Mouse (Mus musculus) hindbrain, embryonic 12.5 days (tissue): ENCODE data around the gene Lin28a. TPM values are rescaled to one million over a fixed set of nuclear protein-coding genes. Genes with fewer than 3 reads are reported as not detected.

Experiments
- ATAC-seq: fragments of 200-750 bp; cut with Nextera tagmentation; 2 replicates; pipeline ENCODE4 v1.8.0; 2017; ENCODE audit warnings: moderate TSS enrichment; ENCODE audit not compliant: low FRiP score
- H3K27ac ChIP-seq: fragments of 300-500 bp; sonication (generic); 2 replicates; pipeline ENCODE4 v1.5.1; 2016; ENCODE audit warnings: mild to moderate bottlenecking
- H3K27me3 ChIP-seq: fragments of 300-500 bp; sonication (generic); 2 replicates; pipeline ENCODE4 v1.6.1; 2016; ENCODE audit warnings: mild to moderate bottlenecking
- H3K36me3 ChIP-seq: fragments of 300-500 bp; sonication (generic); 2 replicates; pipeline ENCODE4 v1.6.1; 2016; ENCODE audit warnings: mild to moderate bottlenecking
- H3K4me1 ChIP-seq: fragments of 300-500 bp; sonication (generic); 2 replicates; pipeline ENCODE4 v1.6.1; 2016
- H3K4me2 ChIP-seq: fragments of 300-500 bp; sonication (generic); replicated peaks from 2 replicates; pipeline ENCODE4 v1.6.1; 2016; ENCODE audit warnings: mild to moderate bottlenecking
- H3K4me3 ChIP-seq: fragments of 300-500 bp; sonication (generic); 2 replicates; pipeline ENCODE4 v1.5.1; 2016; ENCODE audit warnings: mild to moderate bottlenecking
- H3K9ac ChIP-seq: fragments of 300-500 bp; sonication (generic); 2 replicates; pipeline ENCODE4 v1.6.1; 2016; ENCODE audit warnings: mild to moderate bottlenecking, moderate library complexity
- H3K9me3 ChIP-seq: fragments of 300-500 bp; sonication (generic); replicated peaks from 2 replicates; pipeline ENCODE4 v1.6.1; 2016; ENCODE audit warnings: mild to moderate bottlenecking
- WGBS: fragments of 180-500 bp; shearing (Covaris S2); methylation state at CpG from one replicate; pipeline ENCODE4 v1.1.7; 2016; 5-methylcytosine and 5-hydroxymethylcytosine counted together
- polyA plus RNA-seq: library from polyadenylated mRNA; unstranded; fragments of >200 nt; fragmentation: Nextera tagmentation; extraction: Ambion mirVana; gene quantifications from 2 replicates; pipeline ENCODE4 v1.2.1, GENCODE M21; 2016

Lin28a gene
- 1.4 TPM in 2 replicates for polyA plus RNA-seq

DNA sequence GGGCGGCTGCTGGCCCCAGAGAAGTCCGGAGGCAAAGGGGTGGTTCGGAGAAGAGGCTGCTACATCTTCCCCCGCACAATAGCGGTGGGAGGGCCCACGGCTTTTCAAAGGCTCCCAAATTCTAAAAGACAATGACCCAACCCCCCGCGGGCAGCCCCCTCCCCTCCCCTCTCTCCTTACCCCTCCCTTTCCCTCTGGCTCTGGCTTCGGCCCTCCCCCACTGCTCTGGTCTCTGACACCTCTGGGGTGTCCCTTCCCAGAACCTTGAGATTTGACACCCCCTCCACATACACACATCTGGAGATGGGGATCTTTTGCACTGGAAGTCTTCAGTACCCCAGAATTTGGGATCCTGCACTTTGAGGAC, at the start of gene Lin28a:
TSS of gene Lin28a (minus strand) at position 63 of the 367 bp plus-strand sequence.
- H3K36me3 ChIP-seq = no peaks in the 10 kb centered on the region
- H3K4me2 ChIP-seq = peak within 1 kb of the TSS; percentile 62
- peaks cover 4% of the 10 kb centered on the region; the same call in 1 of the 2 replicates for H3K27me3 ChIP-seq
- peak within 1 kb of the TSS; percentile 80 for H3K27ac ChIP-seq
- peak; percentile 27 for ATAC-seq
- WGBS = 1% methylated on average over 9 of the region's 9 CpGs
- no peaks in the 10 kb centered on the region for H3K9me3 ChIP-seq
- peak within 1 kb of the TSS; percentile 38 for H3K4me3 ChIP-seq
- H3K4me1 ChIP-seq = peaks cover 46% of the 10 kb centered on the region
- H3K9ac ChIP-seq = peak within 1 kb of the TSS; percentile 48

DNA sequence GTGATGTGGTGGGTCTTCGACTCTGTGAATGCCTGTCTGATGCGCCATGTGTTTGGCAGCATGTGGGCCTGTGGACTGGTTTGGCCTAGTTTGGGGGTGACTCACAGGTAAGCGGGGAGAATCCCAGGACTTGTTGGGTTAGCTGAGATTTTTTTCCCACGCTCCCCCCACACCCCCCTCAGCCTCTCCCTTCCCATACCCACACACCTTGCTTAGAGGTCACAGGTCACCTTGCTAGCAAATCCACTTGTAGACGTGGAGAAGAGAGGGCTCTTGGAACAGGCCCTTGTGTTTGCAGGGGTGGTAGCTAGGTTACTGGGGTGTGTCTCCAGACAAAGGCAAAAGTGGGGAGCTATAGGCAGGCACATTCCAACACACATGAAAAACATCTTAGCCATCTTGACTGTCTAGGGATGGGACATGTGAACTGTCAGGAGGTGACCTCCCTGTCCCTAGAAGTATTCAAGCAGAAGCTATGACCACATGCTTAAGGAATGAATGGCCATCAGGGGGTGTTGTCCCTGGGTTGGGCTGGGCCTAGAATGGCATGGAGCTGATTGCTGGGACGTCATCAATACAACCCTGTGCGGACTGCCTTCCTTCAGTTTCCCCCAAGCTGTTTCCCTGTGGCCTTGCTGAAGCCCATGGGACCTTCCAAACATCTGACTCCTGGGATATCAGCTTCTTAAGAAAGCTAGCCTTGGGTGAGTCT, 49.3 kb upstream of the Lin28a start:
- no peaks in the 10 kb centered on the region for H3K9me3 ChIP-seq
- H3K27me3 ChIP-seq = peaks cover 24% of the 10 kb centered on the region
- H3K4me2 ChIP-seq = no peak overlapping the region
- 84% methylated on average over 7 of the region's 7 CpGs for WGBS
- H3K36me3 ChIP-seq = no peaks in the 10 kb centered on the region
- H3K4me3 ChIP-seq = no peak overlapping the region
- no peak for ATAC-seq
- no peaks in the 10 kb centered on the region; the same call in 1 of the 2 replicates for H3K4me1 ChIP-seq
- no peak overlapping the region for H3K27ac ChIP-seq
- no peak overlapping the region for H3K9ac ChIP-seq

DNA sequence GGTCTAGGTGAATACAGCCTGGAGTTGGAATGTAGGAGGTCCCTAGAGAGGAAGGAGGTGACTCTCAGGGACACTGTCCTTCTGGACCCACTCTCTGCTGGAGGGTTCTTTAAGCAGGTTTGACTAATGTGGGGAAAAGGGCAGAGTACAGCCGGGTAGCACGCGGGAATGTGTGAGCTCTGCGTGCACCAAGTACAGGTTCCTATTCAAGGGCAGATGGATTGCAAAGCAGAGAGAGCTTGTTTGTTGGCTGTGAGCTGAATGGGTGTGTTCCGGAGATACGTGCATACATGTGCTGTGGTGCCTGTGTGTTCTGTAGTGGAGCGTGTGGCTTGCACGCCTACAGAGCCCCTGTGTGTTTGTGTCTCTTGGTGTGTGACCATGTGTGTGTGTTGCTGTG, 48.7 kb upstream of the Lin28a start:
- no peak overlapping the region for H3K4me2 ChIP-seq
- no peaks in the 10 kb centered on the region; the same call in 1 of the 2 replicates for H3K4me1 ChIP-seq
- H3K27ac ChIP-seq = no peak overlapping the region
- H3K9ac ChIP-seq = no peak overlapping the region
- 90% methylated on average over 8 of the region's 8 CpGs for WGBS
- H3K36me3 ChIP-seq = no peaks in the 10 kb centered on the region
- no peak overlapping the region for H3K4me3 ChIP-seq
- H3K27me3 ChIP-seq = peaks cover 24% of the 10 kb centered on the region
- ATAC-seq = no peak
- H3K9me3 ChIP-seq = no peaks in the 10 kb centered on the region

DNA sequence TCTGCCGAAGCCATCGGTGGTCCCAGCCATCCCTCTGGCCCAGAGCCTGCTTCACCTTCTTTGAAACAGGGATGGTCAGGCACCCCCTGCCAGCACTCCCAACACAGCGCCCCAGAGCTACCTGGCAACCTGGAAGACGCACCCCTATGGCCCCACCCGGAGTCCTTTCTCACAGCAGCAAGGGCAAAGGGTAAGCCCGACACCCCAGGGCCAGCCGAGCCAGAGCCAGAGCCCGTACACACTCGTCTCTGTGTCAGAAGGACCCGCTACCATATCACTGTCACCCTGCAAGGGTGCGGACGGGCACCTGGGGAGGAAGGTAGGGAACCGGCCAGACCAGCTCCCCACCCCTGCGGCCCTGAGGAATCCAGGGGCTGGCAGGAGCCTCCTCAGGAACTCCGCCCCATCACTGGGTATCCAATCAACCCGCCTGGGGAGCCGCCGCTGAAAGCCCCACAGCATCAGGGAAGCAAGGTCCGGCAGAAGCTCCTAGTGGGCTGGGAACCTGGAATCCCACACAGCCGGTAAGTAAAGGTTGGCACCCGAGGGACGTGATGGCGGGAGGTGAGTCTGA, 46.9 kb upstream of the Lin28a start:
- Histone ChIP-seq H3K9ac (no peak overlapping the region), H3K27me3 (peaks cover 32% of the 10 kb centered on the region), H3K4me2 (no peak overlapping the region), H3K27ac (no peak overlapping the region), H3K9me3 (no peaks in the 10 kb centered on the region), H3K4me1 (no peaks in the 10 kb centered on the region; the same call in 1 of the 2 replicates), H3K36me3 (no peaks in the 10 kb centered on the region), H3K4me3 (no peak overlapping the region)
- no peak for ATAC-seq
- 25% methylated on average over 23 of the region's 23 CpGs for WGBS

DNA sequence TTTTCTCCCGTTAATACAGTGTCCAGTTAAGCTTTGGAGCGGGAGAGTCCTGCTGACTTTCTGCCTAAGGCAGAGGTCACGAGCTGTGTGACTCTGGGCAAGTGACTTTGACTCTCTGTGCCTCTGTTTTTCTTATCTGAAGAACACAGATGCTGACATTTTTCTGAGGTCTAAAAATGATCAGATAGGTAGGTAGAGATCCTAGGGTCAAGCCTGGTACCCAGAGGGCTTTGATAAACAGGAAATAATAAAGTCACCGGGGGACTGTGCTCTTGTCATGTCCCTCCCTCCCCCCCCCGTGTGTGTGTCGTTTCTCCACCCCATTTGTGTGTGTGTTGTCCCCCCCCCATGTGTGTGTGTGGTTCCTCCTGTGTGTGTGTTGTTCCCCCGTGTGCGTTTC, 43.9 kb upstream of the Lin28a start:
- H3K4me1 ChIP-seq = no peaks in the 10 kb centered on the region; the same call in 1 of the 2 replicates
- H3K36me3 ChIP-seq = no peaks in the 10 kb centered on the region
- no peak overlapping the region for H3K4me2 ChIP-seq
- H3K27ac ChIP-seq = no peak overlapping the region
- WGBS = 63% methylated on average over 8 of the region's 8 CpGs
- no peak for ATAC-seq
- no peaks in the 10 kb centered on the region for H3K9me3 ChIP-seq
- H3K4me3 ChIP-seq = no peak overlapping the region
- no peak overlapping the region for H3K9ac ChIP-seq
- H3K27me3 ChIP-seq = peaks cover 46% of the 10 kb centered on the region

DNA sequence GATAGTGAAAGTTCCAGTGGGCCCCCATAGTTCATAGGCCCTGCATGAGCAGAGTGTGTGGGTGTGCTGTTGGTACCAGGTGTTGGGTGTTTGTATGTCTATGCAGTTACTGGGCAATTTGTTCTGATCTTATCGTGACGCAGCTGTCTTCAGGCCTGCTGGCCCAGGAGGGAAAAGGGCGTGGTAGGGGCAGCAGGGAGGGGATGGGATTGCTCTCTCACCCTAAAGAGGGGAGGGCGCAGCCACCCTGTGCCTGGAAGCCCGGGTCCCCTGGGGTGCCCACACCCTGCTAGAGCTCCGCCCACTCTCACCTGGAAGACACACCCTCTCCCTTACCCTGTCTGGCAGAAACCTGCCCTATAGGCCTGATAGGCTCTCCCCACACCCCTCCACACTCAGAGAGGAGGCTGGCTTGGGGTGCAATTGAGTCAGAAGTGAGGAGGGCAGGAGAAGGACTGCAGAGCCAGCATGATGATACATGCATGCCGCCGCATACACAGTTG, 43.4 kb upstream of the Lin28a start:
- Histone ChIP-seq H3K27ac (no peak overlapping the region), H3K9me3 (no peaks in the 10 kb centered on the region), H3K4me2 (no peak overlapping the region), H3K36me3 (no peaks in the 10 kb centered on the region), H3K4me3 (no peak overlapping the region), H3K9ac (no peak overlapping the region), H3K4me1 (no peaks in the 10 kb centered on the region; the same call in 1 of the 2 replicates), H3K27me3 (peaks cover 46% of the 10 kb centered on the region)
- no peak for ATAC-seq
- 54% methylated on average over 8 of the region's 8 CpGs for WGBS

DNA sequence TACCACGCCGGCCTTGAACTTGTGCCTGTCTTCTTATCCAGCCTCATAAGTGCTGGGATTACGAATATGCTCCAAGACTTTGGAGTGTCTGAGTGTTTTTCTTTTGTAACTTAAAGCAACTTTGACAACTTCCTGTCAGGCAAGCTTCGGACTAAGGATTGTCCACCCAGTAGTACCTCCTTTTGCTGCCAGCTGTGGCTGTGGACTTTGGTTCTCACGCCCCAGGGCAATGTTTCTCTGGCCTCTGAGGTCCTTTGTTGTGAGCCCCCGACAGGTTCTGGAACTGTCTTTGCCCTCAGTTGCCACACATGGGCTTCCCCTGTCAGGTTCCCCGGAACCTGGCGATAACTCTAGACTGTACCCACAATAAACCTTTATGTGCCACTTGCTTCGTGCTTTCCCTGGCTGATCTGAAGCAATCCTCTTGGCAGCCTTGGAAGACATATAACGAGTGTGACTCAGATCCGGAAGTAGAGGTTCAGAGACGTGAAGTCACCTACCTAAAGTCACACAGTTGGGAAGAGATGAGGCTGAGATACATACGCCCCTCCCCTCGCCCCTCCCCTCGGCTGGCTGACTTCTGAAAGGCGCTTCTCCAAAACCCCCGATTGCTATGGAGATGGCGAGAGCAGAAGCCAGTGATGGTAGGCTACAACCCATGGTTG, 42.7 kb upstream of the Lin28a start:
- H3K4me3 ChIP-seq = no peak overlapping the region
- H3K27me3 ChIP-seq = peaks cover 40% of the 10 kb centered on the region
- H3K4me2 ChIP-seq = no peak overlapping the region
- no peaks in the 10 kb centered on the region; the same call in 1 of the 2 replicates for H3K4me1 ChIP-seq
- no peaks in the 10 kb centered on the region for H3K36me3 ChIP-seq
- H3K9ac ChIP-seq = no peak overlapping the region
- no peak overlapping the region for H3K27ac ChIP-seq
- 61% methylated on average over 18 of the region's 18 CpGs for WGBS
- H3K9me3 ChIP-seq = no peaks in the 10 kb centered on the region
- ATAC-seq = no peak

DNA sequence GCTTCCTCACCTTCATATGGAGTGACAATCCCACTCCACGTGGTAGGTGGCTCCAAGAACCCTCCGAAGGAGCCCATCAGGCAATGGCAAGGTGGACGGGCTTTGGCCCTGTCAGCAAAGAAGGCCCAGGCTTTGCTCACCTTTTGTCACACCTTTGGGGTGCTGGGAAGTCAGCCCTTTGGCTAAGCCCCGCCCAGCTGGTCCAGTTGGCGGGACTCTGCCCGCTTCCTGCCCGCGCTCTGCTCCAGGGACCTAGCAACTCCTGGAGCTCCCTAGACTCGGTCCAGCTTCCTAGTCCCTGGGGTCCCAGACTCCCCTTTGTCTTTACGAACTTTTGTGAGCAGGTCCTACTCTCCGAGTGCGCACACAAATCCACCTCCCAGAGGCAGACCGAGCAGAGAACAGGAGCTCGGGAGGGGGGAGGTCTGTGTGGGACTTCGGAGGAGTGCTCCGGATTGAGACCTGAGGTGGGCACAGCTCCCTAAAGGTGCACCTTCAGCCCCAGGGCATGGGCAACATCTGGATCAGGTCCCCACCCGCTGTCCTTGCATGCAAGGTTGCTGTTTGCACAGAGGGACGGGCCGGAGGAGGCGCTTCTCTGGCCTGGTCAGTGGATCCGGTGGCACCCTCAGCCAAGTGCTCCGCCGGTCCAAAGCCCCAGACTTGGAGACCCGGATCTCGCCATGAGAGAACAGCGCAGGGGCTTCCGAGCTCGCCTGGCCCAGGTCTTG, 41.7 kb upstream of the Lin28a start, which contains the start of gene Crybg2:
TSS of gene Crybg2 (plus strand) at position 681 of the 731 bp plus-strand sequence.
- H3K36me3 ChIP-seq = no peaks in the 10 kb centered on the region
- H3K4me3 ChIP-seq = no peak within 1 kb of the TSS
- H3K27me3 ChIP-seq = peaks cover 32% of the 10 kb centered on the region
- H3K9me3 ChIP-seq = no peaks in the 10 kb centered on the region
- no peak for ATAC-seq
- H3K4me2 ChIP-seq = no peak within 1 kb of the TSS
- WGBS = 35% methylated on average over 28 of the region's 28 CpGs
- H3K27ac ChIP-seq = no peak within 1 kb of the TSS
- H3K4me1 ChIP-seq = no peaks in the 10 kb centered on the region; the same call in 1 of the 2 replicates
- no peak within 1 kb of the TSS for H3K9ac ChIP-seq

DNA sequence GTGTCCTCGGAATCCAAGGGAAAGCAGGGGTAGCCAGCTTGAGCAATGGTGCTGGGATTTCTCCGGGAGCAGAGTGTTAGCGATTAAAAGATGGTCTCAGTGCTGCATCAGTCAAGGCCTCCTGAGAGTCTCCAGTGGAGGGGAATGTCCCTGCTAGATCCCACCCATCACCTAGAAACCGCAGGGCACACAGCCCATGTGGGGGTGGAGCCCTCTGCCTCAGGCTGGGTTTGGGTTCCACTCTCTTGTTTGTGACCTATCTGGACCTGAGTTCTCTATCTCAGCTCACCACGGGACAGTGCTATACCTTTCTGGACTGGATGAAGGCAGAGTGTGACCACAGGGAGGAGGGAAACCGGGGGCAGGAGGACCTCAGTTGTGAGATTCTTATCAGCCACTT, 40.3 kb upstream of the Lin28a start:
- H3K9ac ChIP-seq = no peak overlapping the region
- H3K4me3 ChIP-seq = no peak overlapping the region
- 76% methylated on average over 6 of the region's 6 CpGs for WGBS

DNA sequence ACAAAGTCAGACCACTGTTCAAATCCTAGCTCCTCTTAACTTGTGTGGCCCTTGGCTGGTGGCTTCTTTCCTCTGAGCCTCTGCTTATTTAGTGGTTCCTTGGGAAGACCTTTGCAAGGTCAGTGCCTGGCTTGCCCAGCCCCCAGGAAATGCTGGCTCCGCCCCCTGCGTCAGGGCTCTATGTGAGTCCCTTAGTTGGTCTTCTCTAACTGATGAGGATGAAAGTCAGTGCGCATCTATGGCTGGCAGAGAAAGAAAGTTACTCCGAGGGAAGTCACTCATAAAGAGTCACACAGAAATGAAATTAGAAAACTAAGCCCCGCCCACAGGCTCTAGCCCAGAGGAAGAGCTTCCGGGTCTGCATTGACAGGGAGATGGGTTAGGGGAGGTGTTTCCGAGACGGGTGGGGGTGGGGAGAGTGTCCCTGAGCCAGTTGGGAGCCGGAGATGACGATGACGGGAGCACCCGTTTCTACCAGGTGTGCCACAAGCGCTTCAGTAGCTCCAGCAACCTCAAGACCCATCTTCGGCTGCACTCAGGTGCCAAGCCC, 39.6 kb upstream of the Lin28a start:
- H3K36me3 ChIP-seq = no peaks in the 10 kb centered on the region
- no peaks in the 10 kb centered on the region for H3K9me3 ChIP-seq
- H3K27ac ChIP-seq = no peak overlapping the region
- no peaks in the 10 kb centered on the region for H3K4me1 ChIP-seq
- H3K4me3 ChIP-seq = no peak overlapping the region
- peaks cover 22% of the 10 kb centered on the region for H3K27me3 ChIP-seq
- WGBS = 29% methylated on average over 14 of the region's 14 CpGs
- H3K9ac ChIP-seq = no peak overlapping the region
- H3K4me2 ChIP-seq = peak overlapping the region; percentile 26
- ATAC-seq = no peak

More for the DNA sequence above, 40.3 kb upstream of the Lin28a start:
- no peak for ATAC-seq
- no peak overlapping the region for H3K27ac ChIP-seq
- H3K36me3 ChIP-seq = no peaks in the 10 kb centered on the region
- no peaks in the 10 kb centered on the region for H3K4me1 ChIP-seq
- no peak overlapping the region for H3K4me2 ChIP-seq
- peaks cover 22% of the 10 kb centered on the region for H3K27me3 ChIP-seq
- H3K9me3 ChIP-seq = no peaks in the 10 kb centered on the region

DNA sequence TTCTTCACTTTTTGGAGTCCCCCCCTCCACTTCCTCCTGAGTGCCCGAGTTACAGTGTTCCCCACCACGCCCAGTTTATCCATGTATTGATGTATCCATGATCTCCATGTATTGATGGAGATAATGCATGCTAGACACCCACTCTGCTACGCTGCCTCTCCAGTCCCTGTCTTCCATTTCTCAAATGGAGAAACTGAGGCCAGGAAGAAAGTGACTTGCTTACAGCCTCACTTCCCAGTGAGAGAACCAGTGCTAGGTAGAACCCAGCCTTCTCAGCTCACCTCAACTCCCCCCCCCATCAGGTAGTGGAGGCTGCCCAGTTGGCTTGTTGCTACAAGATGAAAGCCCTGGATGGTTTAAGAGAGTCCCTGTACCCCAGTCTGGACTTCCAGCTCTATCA, 34.9 kb upstream of the Lin28a start, which contains the start of gene Zfp683:
TSS of gene Zfp683 (plus strand) at position 301 of the 400 bp plus-strand sequence.
- no peak for ATAC-seq
- no peak within 1 kb of the TSS for H3K9ac ChIP-seq

More for the DNA sequence above, 34.9 kb upstream of the Lin28a start, which contains the start of gene Zfp683:
- H3K27me3 ChIP-seq = peaks cover 2% of the 10 kb centered on the region; the same call in 1 of the 2 replicates
- H3K4me3 ChIP-seq = no peak within 1 kb of the TSS
- 85% methylated on average over 3 of the region's 3 CpGs for WGBS
- no peak within 1 kb of the TSS for H3K4me2 ChIP-seq
- no peak within 1 kb of the TSS for H3K27ac ChIP-seq
- H3K9me3 ChIP-seq = no peaks in the 10 kb centered on the region
- no peaks in the 10 kb centered on the region for H3K36me3 ChIP-seq
- no peaks in the 10 kb centered on the region for H3K4me1 ChIP-seq
